Mouse (Mus musculus): ENCODE measurements around the gene Vmn1r5. TPM values are rescaled to one million over a fixed set of nuclear protein-coding genes. Genes with fewer than 3 reads are reported as not detected.

Gene Vmn1r5
- polyA plus RNA-seq, 1 experiment, result not detected

DNA sequence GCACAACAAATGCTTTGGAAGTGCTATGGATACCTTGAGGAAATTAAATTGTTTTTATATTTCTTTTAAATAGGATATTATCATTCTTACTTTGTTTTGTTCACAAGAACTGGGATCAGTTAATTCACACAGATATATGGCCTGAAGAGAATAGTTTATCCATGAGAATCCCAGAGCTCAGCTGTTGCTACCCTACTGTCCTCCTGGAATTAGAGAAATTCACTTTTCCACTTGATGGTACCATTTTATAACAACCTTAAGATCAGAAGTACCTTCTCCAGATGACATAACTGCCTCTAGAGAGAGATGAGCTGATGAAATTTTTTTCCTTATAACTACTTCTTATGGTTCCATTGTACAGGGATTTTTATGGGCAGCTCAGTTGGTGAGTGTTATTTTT is 61.9 kb downstream of the Vmn1r5 start, which contains the start of gene Vmn1r8:
Gene Vmn1r8, plus strand, starts transcription at position 301 of the 400 bp plus-strand sequence.
- Histone ChIP-seq H3K4me1 (ENCODE audit: control insufficient read depth, insufficient read depth, low read length) (no peaks in the 10 kb centered on the region), H3K4me3 (ENCODE audit: insufficient read depth, low read depth, low read length) (no peak within 1 kb of the TSS), H3K27ac (ENCODE audit: insufficient read depth, low read depth, low read length) (no peak within 1 kb of the TSS)
- TF ChIP-seq CTCF (IDR thresholded peaks at IDR 0.05; ENCODE audit: insufficient read depth, low read depth, low read length) (no peak), POLR2A (IDR thresholded peaks at IDR 0.05; ENCODE audit: insufficient read depth, low read depth, low read length) (no peak)

DNA sequence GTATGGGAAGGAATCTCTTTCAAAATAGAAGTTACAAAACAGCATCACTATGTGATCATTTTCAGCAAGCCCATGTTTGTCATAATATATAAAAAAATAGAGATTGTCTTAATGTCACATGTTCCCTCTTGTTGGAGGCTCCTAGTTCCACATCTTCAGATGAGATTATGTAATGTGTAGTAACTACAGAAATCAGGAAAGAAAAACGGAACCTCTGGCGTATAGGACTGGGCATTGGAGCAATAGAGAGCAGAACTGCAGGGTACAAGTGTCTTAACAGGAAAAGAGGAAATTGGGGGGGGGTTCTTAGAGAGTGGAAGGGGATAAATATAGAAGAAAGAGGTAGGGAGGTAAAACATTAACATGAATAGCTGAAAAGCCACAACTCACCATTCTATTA is 64.6 kb downstream of the Vmn1r5 start:
- H3K27ac ChIP-seq (ENCODE audit: insufficient read depth, low read depth, low read length), result no peak overlapping the region
- WGBS, result 81% methylated on average over 2 of the region's 2 CpGs
- no peaks in the 10 kb centered on the region for H3K4me1 ChIP-seq (ENCODE audit: control insufficient read depth, insufficient read depth, low read length)
- H3K4me3 ChIP-seq (ENCODE audit: insufficient read depth, low read depth, low read length), result no peak overlapping the region
- TF ChIP-seq POLR2A (IDR thresholded peaks at IDR 0.05; ENCODE audit: insufficient read depth, low read depth, low read length) (no peak), CTCF (IDR thresholded peaks at IDR 0.05; ENCODE audit: insufficient read depth, low read depth, low read length) (no peak)

Other genes starting within 250 kb of the Vmn1r5 start
- not detected in 2 replicates for gene Kbtbd2, start 172.5 kb upstream of the Vmn1r5 start, polyA plus RNA-seq (2012; ENCODE audit: insufficient read depth, insufficient read length, low replicate concordance, missing spikeins)
- not detected in 2 replicates for gene Fkbp9, start 138.2 kb upstream of the Vmn1r5 start, polyA plus RNA-seq (2012; ENCODE audit: insufficient read depth, insufficient read length, low replicate concordance, missing spikeins)
- gene Nt5c3, start 46.3 kb upstream of the Vmn1r5 start, polyA plus RNA-seq (2012; ENCODE audit: insufficient read depth, insufficient read length, low replicate concordance, missing spikeins), result not detected in 2 replicates
- not detected in 2 replicates for gene Vmn1r4, start 46.3 kb upstream of the Vmn1r5 start, polyA plus RNA-seq (2012; ENCODE audit: insufficient read depth, insufficient read length, low replicate concordance, missing spikeins)
- not detected in 2 replicates for gene Vmn1r6, start 27.0 kb downstream of the Vmn1r5 start, polyA plus RNA-seq (2012; ENCODE audit: insufficient read depth, insufficient read length, low replicate concordance, missing spikeins)
- not detected in 2 replicates for gene Vmn1r7, start 55.1 kb downstream of the Vmn1r5 start, polyA plus RNA-seq (2012; ENCODE audit: insufficient read depth, insufficient read length, low replicate concordance, missing spikeins)
- gene Vmn1r8, start 62.0 kb downstream of the Vmn1r5 start, polyA plus RNA-seq (2012; ENCODE audit: insufficient read depth, insufficient read length, low replicate concordance, missing spikeins), result not detected in 2 replicates
- not detected in 2 replicates for gene Vmn1r9, start 96.5 kb downstream of the Vmn1r5 start, polyA plus RNA-seq (2012; ENCODE audit: insufficient read depth, insufficient read length, low replicate concordance, missing spikeins)
- gene Vmn1r10, start 139.2 kb downstream of the Vmn1r5 start, polyA plus RNA-seq (2012; ENCODE audit: insufficient read depth, insufficient read length, low replicate concordance, missing spikeins), result not detected in 2 replicates
- not detected in 2 replicates for gene Vmn1r11, start 163.2 kb downstream of the Vmn1r5 start, polyA plus RNA-seq (2012; ENCODE audit: insufficient read depth, insufficient read length, low replicate concordance, missing spikeins)
- not detected in 2 replicates for gene Vmn1r12, start 186.6 kb downstream of the Vmn1r5 start, polyA plus RNA-seq (2012; ENCODE audit: insufficient read depth, insufficient read length, low replicate concordance, missing spikeins)
- not detected in 2 replicates for gene Vmn1r13, start 233.0 kb downstream of the Vmn1r5 start, polyA plus RNA-seq (2012; ENCODE audit: insufficient read depth, insufficient read length, low replicate concordance, missing spikeins)

All from olfactory bulb, adult 2 months (tissue).